Mouse (Mus musculus) gastrocnemius, postnatal 36 days (tissue): ENCODE data around the gene Fam126b. TPM values are rescaled to one million over a fixed set of nuclear protein-coding genes. Genes with fewer than 3 reads are reported as not detected.
A peak's percentile ranks its signal among the peaks of the same experiment; 100 is the strongest.
"Not testable (repeated sequence)": the region's sequence is repeated elsewhere in the genome, so short reads cannot be mapped to it uniquely, and the experiment has no call there.

Experiments used
- DNase-seq, 2 experiments: peaks; one replicate each; pipeline ENCODE4 v3.0.0; 2022
- intact Hi-C: fragments of 180-260 bp; cut with DNase I; formaldehyde crosslinking; loops from one replicate; pipeline ENCODE4 v1.15.1; 2025
- long read RNA-seq, 2 experiments: library from polyadenylated mRNA; stranded (forward); transcript quantifications; one replicate each; pipeline ENCODE4 v2.0.0; 2021
- total RNA-seq, 2 experiments: library from RNA; stranded (reverse); gene quantifications; 2 replicates each; pipeline ENCODE4 v1.2.3; 2021

Fam126b gene
- total RNA-seq, result 10 to 100 TPM in 1 of 2 experiments, 1 to 10 TPM in 1; 8.6 to 10.6 TPM
- long read RNA-seq, experiment 1, full-length matches to known transcripts, result 1 of 3 reads
- long read RNA-seq, experiment 1, partial matches to known transcripts, result 0 of 3 reads
- long read RNA-seq, experiment 1, other reads (novel, unspliced or antisense), result 2 of 3 reads
- long read RNA-seq, experiment 2, partial matches to known transcripts, result 1 of 2 reads
- long read RNA-seq, experiment 2, other reads (novel, unspliced or antisense), result 1 of 2 reads

GRCm38 (mm10) chr1:58586171-58586997 lies at the start of gene Fam126b, which contains the start of gene Ndufb3:
TSS of gene Fam126b (minus strand) at chr1:58586323.
TSS of gene Ndufb3 (plus strand) at chr1:58586384.
- DNase-seq, result peak; percentile 84 to 86
- intact Hi-C loops, result no loop called here

GRCm38 (mm10) chr1:58628847-58629246 lies 42.7 kb upstream of the Fam126b start:
- intact Hi-C loops, DNase-seq: not testable (repeated sequence)

DNA sequence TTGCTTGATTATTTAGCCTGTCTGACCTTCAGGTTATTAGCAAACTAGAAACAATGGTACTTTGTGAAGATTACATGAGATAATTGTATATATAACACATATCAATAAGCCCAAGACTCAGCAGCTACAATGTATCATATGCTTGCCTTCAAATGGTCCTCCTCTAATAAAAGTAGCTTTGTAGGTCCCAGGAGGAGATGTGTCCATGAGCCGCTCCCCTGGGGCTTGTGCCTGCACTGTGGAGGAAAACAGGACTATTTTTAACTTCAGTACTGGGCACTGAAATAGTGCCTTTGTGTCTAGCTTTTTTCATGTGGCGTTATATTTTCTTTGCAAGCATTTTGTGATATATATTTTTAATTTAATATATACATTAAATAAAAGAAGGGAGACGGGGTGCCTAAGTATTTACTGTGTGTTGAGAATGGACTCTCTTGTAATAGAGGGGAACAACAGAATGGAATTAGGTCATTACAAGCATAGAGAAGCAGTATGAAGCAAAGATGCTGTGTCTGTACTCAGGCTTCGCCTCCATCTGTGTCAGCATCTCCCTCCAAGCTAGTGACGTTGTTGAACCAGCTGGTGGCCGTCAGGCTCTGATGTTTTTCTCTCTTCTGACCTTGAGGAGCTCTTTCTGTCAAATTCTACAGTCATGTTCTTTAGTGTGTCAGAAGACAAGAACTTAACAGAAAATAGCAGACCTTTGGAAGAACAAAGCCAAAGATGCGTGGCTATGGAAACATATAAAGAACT lies 36.0 kb upstream of the Fam126b start:
- no peak for DNase-seq
- intact Hi-C loops, result no loop called here

DNA sequence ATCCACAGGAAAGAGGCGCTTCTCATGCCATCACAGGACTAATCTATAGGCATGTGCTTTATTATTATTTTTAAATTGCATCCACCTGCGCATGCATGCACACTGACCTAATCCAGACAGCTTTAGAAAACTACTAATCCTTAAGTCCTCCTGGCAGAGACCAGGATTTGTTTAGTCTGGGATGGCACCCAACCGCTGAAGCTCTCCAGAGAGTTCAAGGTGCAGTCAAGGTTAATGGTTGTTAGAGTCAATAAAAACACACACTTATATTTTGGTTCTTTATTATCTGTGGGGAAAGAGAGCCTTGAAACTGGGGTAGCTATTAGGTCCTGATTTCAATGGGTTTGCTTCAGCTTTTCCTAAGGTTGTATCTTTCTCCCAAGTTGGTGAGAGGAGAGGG lies 35.1 kb upstream of the Fam126b start:
- DNase-seq, result no peak
- intact Hi-C loops, result no loop called here

DNA sequence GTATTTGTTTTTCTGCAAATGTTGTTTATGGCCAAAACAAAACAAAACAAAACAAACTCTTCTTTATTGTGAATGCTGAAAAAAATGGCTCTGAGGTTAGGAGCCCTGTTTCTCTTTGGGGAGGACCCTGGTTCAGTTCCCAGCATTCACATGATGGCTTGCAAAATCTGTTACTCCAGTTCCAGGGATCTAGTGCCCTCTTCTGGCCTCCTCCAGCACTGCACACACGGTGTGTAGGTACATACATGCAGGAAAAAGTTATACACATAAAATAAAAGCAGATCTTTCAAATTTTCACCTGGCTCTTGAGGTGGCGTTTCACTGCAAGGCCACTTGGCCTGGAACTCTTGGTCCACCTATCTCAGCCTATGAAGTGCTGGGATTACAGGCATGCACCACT lies 32.6 kb upstream of the Fam126b start:
- intact Hi-C loops, result no loop called here
- DNase-seq, result no peak

DNA sequence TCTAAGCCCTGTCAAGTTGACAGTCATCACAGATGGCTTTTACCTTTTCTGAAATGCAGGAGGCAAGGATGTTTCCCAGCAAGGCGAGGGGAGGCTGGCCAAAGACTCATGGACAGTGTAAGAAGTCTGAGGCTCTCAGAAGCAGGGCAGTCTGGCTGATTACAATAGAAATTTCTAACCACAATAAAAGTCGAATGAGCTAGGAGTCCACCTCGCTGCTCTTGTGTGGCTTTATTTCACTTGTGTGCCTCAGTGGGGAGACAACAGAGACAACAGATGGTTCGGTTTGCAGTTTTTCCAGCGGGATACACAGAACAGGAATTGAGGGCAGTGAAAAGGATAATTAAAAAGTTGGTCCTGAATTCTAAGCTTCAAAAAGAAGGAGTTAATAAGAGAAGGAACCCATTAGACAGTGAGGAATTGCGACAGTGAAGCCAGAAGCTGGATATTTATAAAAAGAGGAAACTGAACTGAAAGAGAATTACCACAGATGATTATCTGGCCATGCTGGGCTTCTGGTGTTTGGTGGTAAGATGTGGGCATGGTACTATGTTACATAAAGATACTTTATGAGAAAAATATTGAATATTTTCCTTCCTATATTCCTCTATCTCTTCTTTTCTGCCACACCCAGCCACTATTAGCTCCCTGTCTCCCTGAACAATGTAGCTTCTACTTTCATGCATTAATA lies 32.0 kb upstream of the Fam126b start:
- intact Hi-C loops, result no loop called here
- no peak for DNase-seq

GRCm38 (mm10) chr1:58617076-58617475 lies 31.0 kb upstream of the Fam126b start:
- DNase-seq, result no peak
- intact Hi-C loops, result no loop called here

GRCm38 (mm10) chr1:58616176-58616575 lies 30.1 kb upstream of the Fam126b start:
- intact Hi-C loops, result no loop called here
- DNase-seq, result no peak

DNA sequence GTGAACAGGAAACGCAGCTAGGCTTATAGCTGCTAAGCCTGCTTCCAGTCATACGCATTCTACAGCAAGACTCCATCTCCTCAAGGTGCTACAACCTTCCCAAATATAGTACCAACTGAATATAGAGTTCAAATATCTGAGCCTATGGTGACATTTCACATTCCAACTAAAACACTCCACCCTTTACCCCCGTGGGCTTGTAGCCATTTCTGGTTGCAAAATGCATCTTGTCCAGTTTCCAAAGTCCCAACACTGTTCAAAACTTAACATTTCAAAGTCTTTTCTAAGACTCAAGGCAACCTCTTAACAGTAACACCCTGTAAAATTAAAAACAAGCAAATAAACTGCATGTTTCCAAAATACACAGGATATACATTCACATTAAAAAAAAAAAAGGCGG lies 29.0 kb upstream of the Fam126b start:
- intact Hi-C loops, result no loop called here

DNA sequence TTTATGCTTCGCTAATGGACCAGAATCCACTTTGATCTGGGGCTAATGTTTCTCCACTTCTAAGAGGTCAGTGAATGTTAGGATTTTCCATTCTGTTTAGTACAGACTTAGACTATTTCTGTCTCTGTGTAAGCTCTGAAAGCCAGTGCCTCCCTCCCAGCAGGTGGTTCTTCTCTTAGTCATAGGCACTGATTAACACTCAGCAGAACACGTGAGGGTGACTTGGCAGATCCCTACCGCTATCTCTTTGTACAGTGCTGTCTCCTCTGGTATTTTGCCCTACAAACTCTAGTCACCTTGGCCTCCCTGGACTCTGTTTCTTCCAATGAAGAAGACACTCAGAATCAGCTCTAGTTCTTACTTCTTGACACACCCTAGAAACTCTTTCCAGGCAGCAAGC lies 28.3 kb upstream of the Fam126b start:
- intact Hi-C loops, result no loop called here
- DNase-seq, result no peak

More for the DNA sequence above, 29.0 kb upstream of the Fam126b start:
- no peak for DNase-seq

DNA sequence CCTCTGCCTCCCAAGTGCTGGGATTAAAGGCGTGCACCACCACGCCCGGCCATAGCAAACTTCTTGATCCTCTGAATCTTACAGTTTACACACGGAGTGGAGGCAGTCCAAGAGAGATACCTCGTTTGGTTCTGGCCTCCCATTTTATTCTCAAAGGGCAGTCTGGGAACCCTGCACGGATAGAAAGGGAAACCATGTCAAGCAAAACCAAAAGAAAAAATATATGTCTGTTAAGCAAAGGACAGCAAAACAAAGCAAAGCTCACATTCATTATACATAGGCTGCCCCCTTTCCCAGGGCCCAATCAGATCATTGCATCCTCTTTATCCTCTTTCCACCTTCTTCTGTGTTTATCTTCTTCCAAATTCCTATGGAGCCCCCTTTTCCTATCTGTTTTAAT lies 27.7 kb upstream of the Fam126b start:
- intact Hi-C loops, result no loop called here
- DNase-seq, result no peak

DNA sequence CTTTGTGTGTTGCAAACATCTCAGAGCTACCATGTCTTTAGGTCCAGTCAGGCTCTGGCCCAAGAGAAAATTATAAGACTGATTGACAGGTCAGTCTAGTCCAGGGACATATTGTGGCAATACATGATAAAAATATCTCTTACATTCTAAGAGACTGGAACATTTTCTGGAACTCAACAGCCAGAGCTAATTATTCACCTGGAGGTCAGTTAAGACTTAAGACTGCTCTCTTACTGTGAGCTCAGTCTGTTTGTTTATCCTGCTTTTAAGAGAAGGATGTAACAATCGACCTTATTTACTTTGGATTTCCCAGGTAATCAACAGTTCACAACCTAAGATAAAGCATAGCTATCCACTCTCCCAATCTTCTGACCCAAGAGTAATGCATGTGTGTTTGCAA lies 24.5 kb upstream of the Fam126b start:
- intact Hi-C loops, result no loop called here

DNA sequence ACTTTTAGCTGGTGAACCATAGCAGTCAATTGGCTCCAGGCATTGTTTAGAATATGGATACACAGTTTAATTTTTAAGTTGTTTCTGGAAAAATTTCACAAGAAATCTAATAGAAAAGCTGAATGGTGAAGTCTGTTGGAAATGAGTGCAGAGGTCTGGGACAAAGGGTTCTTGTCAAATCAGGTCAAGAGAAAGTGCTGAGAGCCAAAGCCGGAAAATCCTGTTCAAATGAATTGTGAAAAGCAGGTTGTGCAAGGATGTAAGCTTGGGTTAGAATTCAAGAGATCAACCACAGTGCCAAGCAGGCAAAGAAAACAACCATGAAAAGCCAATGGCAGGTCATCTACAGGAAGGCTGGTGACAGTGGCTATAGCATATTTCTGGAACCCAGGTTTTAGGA lies 24.0 kb upstream of the Fam126b start:
- no peak for DNase-seq
- intact Hi-C loops, result no loop called here

More for the DNA sequence above, 24.5 kb upstream of the Fam126b start:
- no peak for DNase-seq

DNA sequence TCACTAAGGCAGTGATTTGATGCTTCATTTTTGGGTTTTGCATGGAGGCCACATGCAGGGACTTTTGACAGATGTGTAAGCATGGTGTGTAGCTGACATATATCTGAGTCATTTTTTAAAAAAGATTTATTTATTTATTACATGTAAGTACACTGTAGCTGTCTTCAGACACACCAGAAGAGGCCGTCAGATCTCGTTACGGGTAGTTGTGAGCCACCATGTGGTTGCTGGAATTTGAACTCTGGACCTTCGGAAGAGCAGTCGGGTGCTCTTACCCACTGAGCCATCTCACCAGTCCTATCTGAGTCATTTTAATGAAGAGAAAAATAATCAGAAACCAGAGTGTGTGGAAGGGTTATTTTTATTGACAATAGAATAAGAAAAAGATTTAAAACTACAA lies 23.5 kb upstream of the Fam126b start:
- DNase-seq, intact Hi-C loops: not testable (repeated sequence)

DNA sequence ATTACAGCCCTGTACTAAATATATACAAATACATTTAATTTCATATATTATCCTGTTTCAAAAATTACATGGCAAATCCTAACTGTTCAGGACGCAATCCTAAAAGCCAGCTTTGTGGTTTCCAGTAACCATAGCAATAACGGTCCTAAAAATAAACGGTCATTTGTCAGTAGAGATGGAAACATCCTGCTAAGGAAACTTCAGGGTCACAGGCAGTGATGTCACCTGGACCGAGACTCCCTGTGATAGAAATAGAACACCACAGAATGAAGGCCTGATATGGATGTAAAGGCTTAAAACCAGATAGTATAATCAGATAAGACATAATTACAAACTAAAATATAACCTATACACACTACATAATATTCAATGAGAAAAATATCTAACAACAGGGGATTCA lies 17.6 kb upstream of the Fam126b start:
- intact Hi-C loops, result no loop called here
- DNase-seq, result no peak

GRCm38 (mm10) chr1:58602681-58603080 lies 16.6 kb upstream of the Fam126b start:
- intact Hi-C loops, result no loop called here
- DNase-seq, result no peak

- DNase-seq, result no peak
- intact Hi-C loops, result no loop called here
Measured at GRCm38 (mm10) chr1:58587491-58587890, 1.4 kb upstream of the Fam126b start.

GRCm38 (mm10) chr1:58585373-58586170 lies 551 bp downstream of the Fam126b start:
- peak in 1 of 2 experiments; percentile 5 for DNase-seq
- intact Hi-C loops, result no loop called here

GRCm38 (mm10) chr1:58584271-58584670 lies 1.9 kb downstream of the Fam126b start:
- intact Hi-C loops, result no loop called here

DNA sequence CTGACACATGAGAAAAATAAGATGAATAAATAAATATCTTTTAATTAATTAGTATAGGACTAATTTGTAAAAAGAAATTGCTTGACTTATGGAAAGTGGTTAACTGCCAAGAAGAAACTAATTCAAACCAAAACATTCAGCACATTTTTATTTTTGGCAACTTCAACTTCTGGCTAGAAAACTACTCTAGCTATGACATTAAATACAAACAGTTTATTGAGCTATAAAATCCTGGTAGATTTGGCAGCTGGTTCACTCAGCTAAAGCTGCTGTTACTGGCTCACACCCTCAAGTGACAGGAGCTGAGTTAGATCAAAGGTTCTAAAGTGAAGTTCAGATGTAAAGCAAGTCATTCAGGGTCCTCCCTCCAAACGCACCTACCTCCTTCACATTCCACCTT lies 3.5 kb downstream of the Fam126b start:
- DNase-seq, result no peak
- intact Hi-C loops, result no loop called here

More at GRCm38 (mm10) chr1:58584271-58584670, 1.9 kb downstream of the Fam126b start:
- no peak for DNase-seq
